Mouse (Mus musculus) T-helper 2 cell (primary cell): ENCODE results near the gene Rasd2.

Experiments
- in situ Hi-C: fragments of 300-600 bp; cut with MboI, MseI; formaldehyde crosslinking; loops from one replicate; pipeline ENCODE4 v1.15.1; 2025; ENCODE audit warnings: high pct_unique_total_duplicates

Gene Rasd2

GRCm38 (mm10) chr8:75213686-75214085 lies at the start of gene Rasd2:
Gene Rasd2, plus strand, starts transcription at chr8:75213944.
- in situ Hi-C loops = no loop called here

- in situ Hi-C loops = no loop called here
Observed at GRCm38 (mm10) chr8:75169363-75169762, 44.4 kb upstream of the Rasd2 start.

- in situ Hi-C loops = no loop called here
Observed at GRCm38 (mm10) chr8:75172009-75172685, 41.6 kb upstream of the Rasd2 start.

- in situ Hi-C loops = no loop called here
Observed at GRCm38 (mm10) chr8:75193022-75193421, 20.7 kb upstream of the Rasd2 start.

- in situ Hi-C loops = no loop called here
Observed at GRCm38 (mm10) chr8:75194473-75195071, 19.2 kb upstream of the Rasd2 start.

- in situ Hi-C loops = no loop called here
Observed at GRCm38 (mm10) chr8:75197170-75197569, 16.6 kb upstream of the Rasd2 start.

GRCm38 (mm10) chr8:75197862-75198261 lies 15.9 kb upstream of the Rasd2 start:
- in situ Hi-C loops = no loop called here

GRCm38 (mm10) chr8:75198300-75198699 lies 15.4 kb upstream of the Rasd2 start:
- in situ Hi-C loops = no loop called here

- in situ Hi-C loops = no loop called here
Observed at GRCm38 (mm10) chr8:75198988-75199765, 14.6 kb upstream of the Rasd2 start.

GRCm38 (mm10) chr8:75199914-75200313 lies 13.8 kb upstream of the Rasd2 start:
- in situ Hi-C loops = loop anchor here (5.0 kb wide), 1 partner anchor 48 kb away; no protein-coding TSS in a partner anchor

- in situ Hi-C loops = loop anchor here (5.0 kb wide), 1 partner anchor 50 kb away; no protein-coding TSS in a partner anchor
Observed at GRCm38 (mm10) chr8:75202041-75202656, 11.6 kb upstream of the Rasd2 start.

GRCm38 (mm10) chr8:75202913-75203312 lies 10.8 kb upstream of the Rasd2 start:
- in situ Hi-C loops = loop anchor here (5.0 kb wide), 1 partner anchor 51 kb away; no protein-coding TSS in a partner anchor

GRCm38 (mm10) chr8:75203420-75203819 lies 10.3 kb upstream of the Rasd2 start:
- in situ Hi-C loops = loop anchor here (5.0 kb wide), 1 partner anchor 51 kb away; no protein-coding TSS in a partner anchor

GRCm38 (mm10) chr8:75204190-75204868 lies 9.4 kb upstream of the Rasd2 start:
- in situ Hi-C loops = loop anchor here (5.0 kb wide), 1 partner anchor 52 kb away; no protein-coding TSS in a partner anchor

GRCm38 (mm10) chr8:75211461-75211860 lies 2.3 kb upstream of the Rasd2 start:
- in situ Hi-C loops = no loop called here

GRCm38 (mm10) chr8:75212631-75213306 lies 975 bp upstream of the Rasd2 start:
- in situ Hi-C loops = no loop called here

GRCm38 (mm10) chr8:75213307-75213651 lies 465 bp upstream of the Rasd2 start:
- in situ Hi-C loops = no loop called here

- in situ Hi-C loops = loop anchor here (5.0 kb wide), 2 partner anchors 83 to 138 kb away; no protein-coding TSS in a partner anchor
Observed at GRCm38 (mm10) chr8:75215046-75215445, 1.3 kb downstream of the Rasd2 start.

GRCm38 (mm10) chr8:75215931-75216330 lies 2.2 kb downstream of the Rasd2 start:
- in situ Hi-C loops = loop anchor here (5.0 kb wide), 2 partner anchors 84 to 139 kb away; no protein-coding TSS in a partner anchor

- in situ Hi-C loops = loop anchor here (5.0 kb wide), 2 partner anchors 85 to 140 kb away; no protein-coding TSS in a partner anchor
Observed at GRCm38 (mm10) chr8:75216886-75217285, 3.1 kb downstream of the Rasd2 start.
